Mouse (Mus musculus): ENCODE measurements around the gene Secisbp2l. TPM values are rescaled to one million over a fixed set of nuclear protein-coding genes. Genes with fewer than 3 reads are reported as not detected.

Secisbp2l gene
- 10 to 100 TPM; 13.2 to 18.6 (median 14.9) TPM for total RNA-seq (2022)

GRCm38 (mm10) chr2:125782719-125783109 lies at the start of gene Secisbp2l:
Gene Secisbp2l (minus strand): TSS chr2:125782870.
- DNase-seq (ENCODE audit: low spot score in 2 of 2), result peak; percentile 92 to 93

DNA sequence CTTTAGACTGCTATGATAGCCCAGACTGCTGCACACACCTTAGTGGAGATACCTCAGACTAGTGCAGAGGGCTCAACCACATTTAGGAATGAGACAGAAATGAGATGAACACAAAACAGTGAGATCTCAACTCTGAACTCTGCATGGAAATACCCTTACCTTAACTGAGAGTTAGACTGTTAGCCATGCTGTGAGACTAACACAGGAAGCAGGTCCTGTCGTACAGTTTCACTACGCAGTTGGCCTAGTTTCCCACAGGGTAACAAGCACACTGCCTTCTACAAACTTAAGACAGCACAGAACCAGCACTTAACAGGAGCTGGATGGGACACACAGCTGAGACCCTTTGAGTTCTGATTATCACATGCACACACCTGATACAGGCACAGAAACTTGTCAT lies 47.3 kb upstream of the Secisbp2l start:
- DNase-seq (ENCODE audit: low spot score in 2 of 2), result no peak

- no peak for DNase-seq (ENCODE audit: low spot score in 2 of 2)
These were observed 45.2 kb upstream of the Secisbp2l start for GRCm38 (mm10) chr2:125827898-125828297.

DNA sequence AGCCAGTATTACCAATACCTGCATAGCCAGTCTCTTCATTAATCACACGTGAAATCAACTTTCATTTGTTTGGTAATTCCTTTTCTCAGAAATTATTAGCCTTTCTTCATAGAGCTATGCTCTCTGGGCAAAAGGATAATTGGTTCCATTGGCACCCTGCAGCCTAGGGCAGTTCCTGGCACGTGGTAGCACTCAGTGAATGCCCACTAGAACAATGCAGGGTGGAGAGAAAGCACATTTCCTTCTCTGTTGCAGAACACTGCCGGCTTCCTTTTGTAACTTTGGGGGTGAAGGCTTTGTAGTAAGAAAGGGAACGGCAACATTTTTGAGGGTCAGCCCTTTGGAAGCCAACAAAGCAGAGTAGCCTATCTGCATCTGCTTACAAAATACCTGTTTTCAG lies 43.5 kb upstream of the Secisbp2l start:
- no peak for DNase-seq (ENCODE audit: low spot score in 2 of 2)

- no peak for DNase-seq (ENCODE audit: low spot score in 2 of 2)
These were observed 37.7 kb upstream of the Secisbp2l start for GRCm38 (mm10) chr2:125820397-125820796.

DNA sequence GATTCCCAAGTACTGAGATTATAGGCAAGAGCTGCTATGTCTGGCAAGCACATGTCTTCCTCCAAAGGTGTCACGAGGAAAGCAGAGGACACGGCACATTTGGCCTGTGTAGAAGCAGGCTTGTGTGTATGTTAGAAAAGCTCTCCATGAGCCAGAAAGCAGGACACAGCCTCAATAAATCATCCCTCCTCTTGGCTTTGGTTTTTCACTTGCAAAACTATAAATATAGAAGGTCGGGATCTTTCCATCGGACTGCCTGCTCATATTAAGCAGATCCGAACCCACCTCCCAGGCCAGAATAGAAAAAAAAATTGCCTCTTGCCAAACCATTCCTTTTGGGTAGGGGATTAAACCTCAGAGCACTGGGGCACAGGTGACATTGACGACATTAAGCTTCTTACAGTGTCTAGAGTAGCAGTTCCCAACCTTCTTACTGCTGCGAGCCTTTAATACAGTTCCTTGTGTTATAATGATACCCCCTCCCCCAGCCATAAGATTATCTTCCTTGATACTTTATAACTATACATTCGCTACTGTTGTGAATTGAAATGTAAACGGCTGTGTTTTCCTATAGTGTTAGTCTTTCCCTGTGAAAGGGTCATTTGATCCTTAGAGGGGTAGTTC lies 31.4 kb upstream of the Secisbp2l start:
- no peak for DNase-seq (ENCODE audit: low spot score in 2 of 2)

DNA sequence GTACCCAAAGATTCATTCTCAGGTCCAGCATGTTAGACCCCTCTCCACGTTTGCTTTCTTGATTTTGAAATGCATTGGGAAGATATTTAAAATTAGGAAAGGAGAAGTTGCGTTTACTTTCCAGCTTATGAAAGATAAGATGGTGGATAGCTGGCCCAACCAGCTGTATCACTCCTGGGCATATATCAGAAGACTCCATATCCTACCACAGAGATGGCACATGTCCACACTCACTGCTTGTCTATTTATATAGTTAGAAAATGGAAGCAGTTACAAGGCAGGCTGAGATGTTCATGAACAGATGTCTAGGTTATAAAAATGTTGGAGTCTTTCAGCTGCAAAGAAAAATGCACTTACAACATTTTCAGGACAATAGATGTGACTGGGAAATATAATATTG lies 28.7 kb upstream of the Secisbp2l start:
- DNase-seq (ENCODE audit: low spot score in 2 of 2), result no peak

GRCm38 (mm10) chr2:125809551-125809950 lies 26.9 kb upstream of the Secisbp2l start:
- no peak for DNase-seq (ENCODE audit: low spot score in 2 of 2)

- no peak for DNase-seq (ENCODE audit: low spot score in 2 of 2)
These were observed 23.2 kb upstream of the Secisbp2l start for GRCm38 (mm10) chr2:125805826-125806225.

GRCm38 (mm10) chr2:125801947-125802346 lies 19.3 kb upstream of the Secisbp2l start:
- DNase-seq (ENCODE audit: low spot score in 2 of 2), result no peak

DNA sequence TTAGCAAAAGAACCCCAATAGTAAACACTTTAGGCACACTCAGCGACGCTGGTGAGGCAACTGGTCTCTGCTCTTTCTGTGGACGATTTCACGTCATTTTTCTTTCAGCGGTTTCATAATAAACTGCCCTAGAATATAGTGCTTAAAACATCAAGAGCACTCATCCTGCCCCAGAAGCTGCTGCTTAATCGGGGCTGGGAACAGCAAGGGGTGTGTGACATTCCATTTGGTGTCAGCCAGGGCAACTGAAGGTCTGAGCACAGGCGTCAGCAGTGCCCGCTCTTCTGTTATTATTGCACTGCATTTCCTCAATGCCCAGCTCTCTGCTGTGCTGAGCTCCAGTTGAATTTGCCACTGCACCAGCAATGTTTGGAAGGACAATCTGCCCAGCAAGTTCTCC lies 18.4 kb upstream of the Secisbp2l start:
- no peak for DNase-seq (ENCODE audit: low spot score in 2 of 2)

GRCm38 (mm10) chr2:125800428-125800827 lies 17.8 kb upstream of the Secisbp2l start:
- DNase-seq (ENCODE audit: low spot score in 2 of 2), result no peak

GRCm38 (mm10) chr2:125797872-125798271 lies 15.2 kb upstream of the Secisbp2l start:
- DNase-seq (ENCODE audit: low spot score in 2 of 2), result no peak

DNA sequence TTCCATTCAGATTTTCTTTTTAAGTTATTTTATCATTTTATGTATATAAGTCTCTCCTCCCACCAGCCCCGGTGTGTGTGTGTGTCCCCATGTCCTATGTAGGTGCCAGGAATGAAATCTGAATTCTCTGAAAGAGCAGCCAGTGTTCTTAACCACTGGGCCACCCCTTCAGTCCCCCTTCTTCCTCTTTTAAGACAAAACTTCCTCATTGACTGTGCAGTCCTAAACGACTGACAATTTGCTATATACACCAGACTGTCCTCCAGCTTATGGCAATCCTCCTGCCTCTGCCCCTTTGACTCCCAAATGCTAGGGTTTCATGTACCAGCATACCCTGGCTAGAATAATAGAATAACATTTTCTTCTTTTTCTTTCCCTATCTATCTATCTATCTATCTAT lies 12.4 kb upstream of the Secisbp2l start:
- DNase-seq (ENCODE audit: low spot score in 2 of 2), result no peak

DNA sequence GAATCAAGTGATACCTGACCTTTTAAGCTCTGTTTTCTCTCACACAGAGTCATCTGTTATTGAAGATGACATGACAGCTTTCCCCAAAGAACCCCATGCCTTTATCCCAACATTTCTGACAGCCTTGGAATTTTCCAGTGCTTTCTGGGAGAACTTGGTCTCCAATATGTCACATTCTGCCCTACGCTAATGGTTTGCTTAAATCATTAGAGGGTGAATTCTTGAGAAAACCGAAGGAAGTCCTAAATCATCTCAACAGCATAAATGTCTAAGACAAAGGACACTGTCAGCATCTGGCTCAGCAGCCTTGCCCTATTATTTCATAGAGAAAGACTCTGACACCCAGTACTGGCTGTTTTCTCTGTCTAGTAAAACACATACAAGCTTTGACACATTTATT lies 11.5 kb upstream of the Secisbp2l start:
- DNase-seq (ENCODE audit: low spot score in 2 of 2), result no peak

DNA sequence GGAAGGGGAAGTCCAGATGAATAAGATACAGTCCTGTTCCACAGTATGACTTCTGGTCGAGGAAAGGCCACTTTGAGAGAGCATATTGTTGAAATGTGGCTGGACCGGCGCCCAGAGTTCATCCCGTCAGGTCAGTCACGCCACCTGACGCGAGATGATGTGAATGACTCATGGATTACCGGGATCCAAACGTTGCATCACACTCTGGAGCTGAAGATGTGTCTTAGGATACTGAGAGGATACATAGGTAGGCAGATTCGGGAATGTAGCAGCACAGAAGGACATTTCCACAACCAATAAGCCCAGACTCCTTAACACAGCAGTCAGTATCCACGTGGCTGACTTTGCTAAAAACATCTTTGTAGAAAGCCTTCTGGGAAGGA lies 10.2 kb upstream of the Secisbp2l start:
- no peak for DNase-seq (ENCODE audit: low spot score in 2 of 2)

- no peak for DNase-seq (ENCODE audit: low spot score in 2 of 2)
These were observed 9.6 kb upstream of the Secisbp2l start for GRCm38 (mm10) chr2:125792144-125792878.

DNA sequence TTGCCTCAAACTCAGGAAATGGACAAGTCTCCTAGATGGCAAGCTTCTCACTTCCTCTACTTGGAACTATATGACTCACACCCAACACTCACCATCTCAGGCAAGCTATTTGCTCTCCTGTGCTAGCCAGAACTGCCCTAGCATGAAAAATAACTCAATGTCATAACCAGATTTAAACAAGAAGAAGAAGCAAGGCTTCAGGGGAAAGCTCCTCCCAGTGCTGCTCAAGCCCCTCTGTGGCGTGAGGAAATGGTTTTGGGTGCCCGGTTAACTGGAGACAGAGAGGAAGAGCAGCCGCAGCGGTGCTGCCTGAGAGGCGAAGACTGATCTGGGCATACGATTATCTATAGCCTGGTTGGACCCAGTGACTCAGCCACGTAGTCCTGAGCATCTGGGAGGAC lies 8.8 kb upstream of the Secisbp2l start:
- DNase-seq (ENCODE audit: low spot score in 2 of 2), result no peak

GRCm38 (mm10) chr2:125790242-125790641 lies 7.6 kb upstream of the Secisbp2l start:
- DNase-seq (ENCODE audit: low spot score in 2 of 2), result no peak

- no peak for DNase-seq (ENCODE audit: low spot score in 2 of 2)
These were observed 6.6 kb upstream of the Secisbp2l start for GRCm38 (mm10) chr2:125789265-125789664.

DNA sequence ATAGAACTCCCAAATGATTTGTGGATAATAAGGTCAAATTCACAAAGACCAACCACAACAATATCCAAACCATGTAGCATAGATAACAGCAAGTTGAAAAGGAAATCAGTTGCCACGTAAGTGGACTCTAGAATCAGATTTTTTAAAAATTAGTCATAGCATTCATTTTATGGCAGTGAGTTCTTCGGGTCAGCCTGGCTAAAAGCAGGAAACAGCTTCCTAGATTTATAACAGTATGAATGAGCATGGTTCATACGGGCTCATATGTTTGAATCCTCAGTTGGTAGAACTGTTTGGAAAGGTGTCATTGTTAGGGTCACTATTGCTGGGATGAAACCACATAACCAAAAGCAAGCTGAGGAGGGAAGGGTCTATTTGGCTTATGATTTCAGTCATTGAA lies 6.1 kb upstream of the Secisbp2l start:
- DNase-seq (ENCODE audit: low spot score in 2 of 2), result no peak

DNA sequence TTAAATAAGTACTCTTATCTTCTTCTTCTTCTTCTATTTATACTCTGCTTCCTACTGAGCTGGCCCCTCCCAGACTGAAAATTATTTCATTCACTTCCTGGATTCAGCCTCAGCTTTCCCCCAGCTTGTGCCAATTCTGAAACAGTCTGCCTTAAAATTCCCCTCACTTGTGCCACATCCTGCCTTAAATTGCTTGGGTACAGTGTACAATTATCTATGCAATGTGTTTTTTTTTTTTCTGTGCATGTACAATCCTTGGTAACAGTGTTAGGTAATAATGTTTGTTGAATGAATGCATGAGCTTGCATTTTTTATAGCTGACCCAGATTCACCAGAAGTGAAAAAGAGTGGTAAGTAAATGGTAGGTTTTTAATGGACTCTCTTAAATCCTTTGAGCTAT lies 5.7 kb upstream of the Secisbp2l start:
- DNase-seq (ENCODE audit: low spot score in 2 of 2), result no peak

DNA sequence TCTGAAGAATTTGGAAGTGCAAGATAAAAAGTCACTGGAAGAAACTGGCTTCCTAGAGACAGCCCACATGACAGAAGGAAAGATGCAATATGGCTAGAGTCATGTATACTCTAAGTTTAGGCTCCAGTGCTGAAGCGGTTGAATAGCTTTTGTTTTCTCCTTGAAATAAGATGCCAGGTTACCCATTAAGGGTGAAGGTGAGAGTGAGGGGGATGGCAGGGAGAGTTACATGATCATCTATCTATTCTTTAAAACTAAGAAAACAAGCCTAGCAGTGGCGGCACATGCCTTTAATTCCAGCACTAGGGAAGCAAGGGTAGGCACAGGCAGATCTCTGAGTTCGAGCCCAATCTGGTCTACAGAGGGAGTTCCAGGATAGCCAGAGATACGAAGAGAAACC lies 2.4 kb upstream of the Secisbp2l start:
- DNase-seq (ENCODE audit: low spot score in 2 of 2), result no peak

Data from gastrocnemius, adult 8-10 months (tissue).